Mouse (Mus musculus): ENCODE measurements around the gene Daam1.

Gene Daam1

DNA sequence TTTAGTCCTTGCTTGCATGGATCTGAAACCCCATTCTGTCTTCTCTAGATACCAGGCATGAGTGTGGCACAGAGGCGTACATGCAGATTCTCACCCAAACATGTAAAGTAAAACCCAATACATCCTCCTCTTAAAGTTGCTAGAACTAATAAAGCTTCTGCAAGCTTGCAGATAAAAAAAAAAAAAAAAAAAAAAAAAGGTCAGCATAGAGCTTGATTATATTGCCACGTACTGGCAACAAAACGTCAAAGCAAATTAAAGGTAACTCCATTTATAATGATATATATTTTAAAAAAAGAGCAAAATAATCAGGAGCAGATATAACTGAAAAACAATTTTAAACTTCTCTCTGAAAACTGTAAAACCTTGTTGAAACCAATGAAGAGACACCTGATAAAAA lies 210.4 kb downstream of the Daam1 start:
- 97% methylated on average over 3 of the region's 3 CpGs for WGBS

All from cerebral cortex, adult 2 months (tissue).